Mouse (Mus musculus) bone marrow macrophage, adult 2 months (primary cell): Measurements from ENCODE around the gene Bahd1.

Experiments
- CTCF ChIP-seq: IDR thresholded peaks from 2 replicates; pipeline ENCODE4 v1.5.1; 2012; ENCODE audit warnings: low read depth, mild to moderate bottlenecking, low read length, moderate library complexity
- POLR2A ChIP-seq: IDR thresholded peaks from 2 replicates; pipeline ENCODE4 v1.6.1; 2012; ENCODE audit warnings: mild to moderate bottlenecking, low read depth, low read length, borderline replicate concordance

DNA sequence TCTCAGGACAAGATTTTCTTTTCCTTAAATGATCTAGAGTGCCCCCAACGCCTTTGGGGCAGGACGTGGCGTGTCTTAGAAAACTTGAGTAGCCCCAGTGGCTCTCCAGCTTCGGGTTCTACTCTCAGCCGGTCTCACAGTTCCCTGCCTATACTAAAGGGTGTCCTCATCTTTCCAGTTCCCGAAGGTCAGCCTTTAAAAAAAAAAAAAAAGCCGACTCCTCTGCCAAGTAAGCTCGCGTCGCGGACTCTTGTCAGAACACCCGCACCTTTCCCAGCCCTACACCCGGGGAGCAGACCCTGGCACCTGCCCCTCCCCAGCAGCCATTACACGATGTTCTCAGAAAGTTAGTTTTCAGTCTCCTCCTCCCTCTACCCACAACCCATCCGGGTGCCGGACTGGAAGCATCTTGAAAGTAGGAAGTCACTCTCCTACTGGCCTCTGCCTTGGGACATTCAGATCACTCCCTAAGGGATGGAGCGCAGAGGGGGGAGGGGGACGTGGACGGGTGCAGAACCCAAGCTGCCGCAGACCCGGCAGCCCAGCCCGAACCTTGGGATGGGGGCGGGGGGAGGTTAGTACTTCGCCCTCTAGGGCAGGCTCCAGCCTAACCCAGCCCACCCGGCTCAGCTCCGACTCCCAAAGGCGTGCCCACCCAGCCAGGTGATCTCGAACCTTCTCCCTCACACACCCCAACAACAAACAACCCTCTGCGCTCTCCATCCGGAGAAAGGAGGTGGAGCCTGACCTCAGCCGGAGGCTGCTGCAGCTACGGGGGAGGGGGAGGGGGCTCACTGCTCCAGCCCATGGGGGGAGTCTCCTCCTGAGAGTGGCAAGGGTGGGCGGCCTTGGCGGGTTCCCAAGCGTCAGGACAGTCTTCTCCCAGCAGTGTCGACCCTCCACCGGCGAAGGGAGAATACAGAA is 3.9 kb upstream of the Bahd1 start:
- no peak for TF ChIP-seq CTCF
- no peak for TF ChIP-seq POLR2A
